Mouse (Mus musculus): ENCODE measurements around the gene Rab38.

The Rab38 gene

GRCm38 (mm10) chr7:88527100-88527671, 97.1 kb downstream of the Rab38 start:
- DNase-seq (ENCODE audit: low spot score in 2 of 2) = no peak

DNA sequence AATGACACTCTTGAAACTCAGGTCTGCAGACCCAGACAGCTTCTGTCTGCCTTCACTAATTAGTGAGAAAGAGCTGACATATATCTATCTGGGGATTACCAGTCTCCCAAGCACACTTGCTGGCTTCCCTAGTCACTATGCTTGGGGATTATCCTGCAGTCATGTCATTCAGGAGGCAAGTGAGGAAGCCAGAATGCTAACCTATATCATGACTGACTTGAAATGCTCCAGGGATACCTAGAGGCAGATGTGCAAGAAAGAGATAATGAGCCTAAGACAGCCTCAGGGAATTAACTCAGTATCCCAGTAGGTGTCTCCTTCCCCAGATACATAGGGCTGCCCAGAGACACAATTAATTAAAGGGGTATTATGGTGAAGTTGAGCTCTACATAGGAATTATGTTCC, 106.1 kb downstream of the Rab38 start:
- no peak for DNase-seq (ENCODE audit: low spot score in 2 of 2)

DNA sequence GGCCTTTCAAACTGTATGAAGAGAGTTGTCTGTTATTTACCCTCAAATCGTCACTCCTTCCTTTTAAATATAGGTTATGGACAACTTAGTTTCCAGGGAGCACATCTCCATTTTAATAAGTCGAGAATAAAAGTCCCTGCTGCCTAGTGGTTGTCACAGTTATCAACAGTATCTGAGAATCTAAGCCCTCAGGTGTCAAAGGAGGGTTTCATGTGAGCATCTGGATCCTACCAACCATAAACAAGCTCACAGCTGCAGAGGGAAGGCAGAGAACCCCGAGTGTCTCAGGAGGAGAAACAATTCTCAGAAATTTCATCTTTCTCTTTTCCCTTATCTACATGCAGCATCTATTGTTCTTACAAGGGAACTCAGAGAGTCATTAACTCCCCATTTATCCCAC, 106.7 kb downstream of the Rab38 start:
- DNase-seq (ENCODE audit: low spot score in 2 of 2) = no peak
